Mouse (Mus musculus): ENCODE data around the gene Saxo1. TPM values are rescaled to one million over a fixed set of nuclear protein-coding genes. Genes with fewer than 3 reads are reported as not detected.

The Saxo1 gene
- not detected in 2 replicates for polyA plus RNA-seq (2016; fragmentation: Nextera tagmentation; extraction: Ambion mirVana)

DNA sequence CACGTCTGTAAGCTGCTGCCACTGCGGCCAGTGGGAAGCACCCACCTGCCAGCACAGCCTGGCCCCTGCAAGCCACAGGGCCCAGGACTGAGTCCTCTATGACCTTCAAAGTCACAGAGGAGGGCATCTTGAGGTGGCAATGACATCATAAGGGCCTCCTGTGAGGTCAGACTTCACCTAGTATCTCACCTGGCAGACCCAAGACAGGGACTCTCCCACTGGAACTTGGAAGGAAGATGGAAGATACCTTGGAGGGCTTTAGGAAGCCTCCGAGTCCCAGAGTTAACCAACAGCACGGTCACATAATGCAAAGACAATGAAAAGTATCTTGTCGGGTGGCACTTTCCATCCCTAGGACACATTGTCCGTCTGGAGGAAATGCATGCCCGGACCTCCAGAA, at the start of gene Saxo1:
Gene Saxo1, minus strand, starts transcription at position 101 of the 400 bp plus-strand sequence.
- WGBS (ENCODE audit: insufficient replicate concordance): 73% methylated on average over 7 of the region's 7 CpGs
- no peaks in the 10 kb centered on the region for H3K9me3 ChIP-seq (replicated peaks)
- no peaks in the 10 kb centered on the region for H3K36me3 ChIP-seq
- 0 out of 2 replicates have a peak, but pooled peaks cover 12% of the 10 kb centered on the region for H3K27me3 ChIP-seq (replicated peaks)
- no peak within 1 kb of the TSS for H3K27ac ChIP-seq
- H3K9ac ChIP-seq: no peak within 1 kb of the TSS
- no peak for ATAC-seq
- H3K4me1 ChIP-seq: no peaks in the 10 kb centered on the region
- no peak within 1 kb of the TSS for H3K4me3 ChIP-seq
- no peak within 1 kb of the TSS for H3K4me2 ChIP-seq

- Histone ChIP-seq H3K4me1 (no peaks in the 10 kb centered on the region), H3K27me3 (replicated peaks) (no peaks in the 10 kb centered on the region), H3K9ac (no peak overlapping the region), H3K4me2 (no peak overlapping the region), H3K4me3 (no peak overlapping the region), H3K9me3 (replicated peaks) (no peaks in the 10 kb centered on the region), H3K27ac (no peak overlapping the region), H3K36me3 (peaks cover 88% of the 10 kb centered on the region)
- WGBS (ENCODE audit: insufficient replicate concordance): 91% methylated on average over 2 of the region's 2 CpGs
- no peak for ATAC-seq
Measured at GRCm38 (mm10) chr4:86591304-86591703, 33.2 kb upstream of the Saxo1 start.

GRCm38 (mm10) chr4:86588236-86588635, 30.1 kb upstream of the Saxo1 start:
- Histone ChIP-seq H3K4me2 (no peak overlapping the region), H3K27ac (no peak overlapping the region), H3K27me3 (replicated peaks) (no peaks in the 10 kb centered on the region), H3K4me3 (no peak overlapping the region), H3K9me3 (replicated peaks) (no peaks in the 10 kb centered on the region), H3K4me1 (no peaks in the 10 kb centered on the region), H3K9ac (no peak overlapping the region), H3K36me3 (peaks cover 93% of the 10 kb centered on the region)
- WGBS (ENCODE audit: insufficient replicate concordance): 84% methylated on average over 3 of the region's 3 CpGs
- no peak for ATAC-seq

DNA sequence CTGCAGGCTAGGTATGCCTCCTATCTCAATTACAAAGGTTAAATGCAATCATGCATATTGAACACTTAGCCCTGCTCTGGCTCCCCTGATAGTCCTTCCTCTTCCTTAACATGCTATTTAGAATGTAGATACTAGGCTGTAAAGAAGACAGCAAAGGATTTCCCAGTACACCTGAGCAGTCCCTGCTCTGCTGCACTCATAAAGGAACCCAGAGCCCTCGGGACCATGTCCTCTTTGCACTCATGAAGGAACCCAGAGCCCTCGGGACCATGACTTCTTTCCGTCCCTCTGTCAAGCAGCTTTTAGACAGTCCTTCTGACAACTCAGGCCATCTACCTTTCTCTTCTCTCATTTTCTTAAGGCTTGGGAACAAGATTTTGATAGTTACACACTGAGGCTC, 22.5 kb upstream of the Saxo1 start:
- WGBS (ENCODE audit: insufficient replicate concordance): 82% methylated on average over 3 of the region's 3 CpGs
- Histone ChIP-seq H3K27ac (no peak overlapping the region), H3K4me2 (no peak overlapping the region), H3K36me3 (peaks cover 65% of the 10 kb centered on the region), H3K9me3 (replicated peaks) (no peaks in the 10 kb centered on the region), H3K4me3 (no peak overlapping the region), H3K9ac (no peak overlapping the region), H3K27me3 (replicated peaks) (no peaks in the 10 kb centered on the region), H3K4me1 (peaks cover 18% of the 10 kb centered on the region)
- no peak for ATAC-seq

- peaks cover 60% of the 10 kb centered on the region for H3K36me3 ChIP-seq
- H3K4me1 ChIP-seq: peaks cover 19% of the 10 kb centered on the region
- no peak overlapping the region for H3K27ac ChIP-seq
- H3K9me3 ChIP-seq (replicated peaks): no peaks in the 10 kb centered on the region
- H3K9ac ChIP-seq: no peak overlapping the region
- no peak overlapping the region for H3K4me2 ChIP-seq
- H3K27me3 ChIP-seq (replicated peaks): no peaks in the 10 kb centered on the region
- 58% methylated on average over 4 of the region's 4 CpGs for WGBS (ENCODE audit: insufficient replicate concordance)
- ATAC-seq: no peak
- H3K4me3 ChIP-seq: no peak overlapping the region
Measured at GRCm38 (mm10) chr4:86580056-86580455, 21.9 kb upstream of the Saxo1 start.

DNA sequence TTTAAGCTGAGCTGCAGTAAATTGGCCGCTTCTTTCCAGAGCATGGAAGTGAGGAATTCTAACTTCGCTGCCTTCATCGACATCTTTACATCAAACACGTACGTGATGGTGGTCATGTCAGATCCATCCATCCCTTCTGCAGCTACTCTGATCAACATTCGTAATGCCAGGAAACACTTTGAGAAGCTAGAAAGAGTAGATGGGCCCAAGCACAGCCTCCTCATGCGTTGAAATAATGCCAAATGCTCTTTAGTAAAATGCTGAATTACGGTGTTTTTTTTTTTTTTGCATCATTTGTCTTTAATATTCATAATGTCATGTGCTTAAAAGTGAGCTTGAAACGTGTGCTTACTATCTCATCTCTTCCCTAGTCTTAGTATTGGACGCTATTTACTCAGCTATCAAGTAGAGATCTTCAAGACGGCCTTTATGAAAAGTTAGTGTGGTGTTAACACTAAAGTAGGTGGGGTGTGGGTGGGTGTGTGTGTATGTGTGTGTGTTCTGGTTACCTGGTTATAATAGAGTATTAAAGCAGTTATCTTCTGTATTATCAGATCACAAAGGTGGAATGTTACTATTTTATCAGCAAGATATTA, 18.6 kb upstream of the Saxo1 start:
- Histone ChIP-seq H3K9me3 (replicated peaks) (no peaks in the 10 kb centered on the region), H3K36me3 (peaks cover 30% of the 10 kb centered on the region), H3K27me3 (replicated peaks) (no peaks in the 10 kb centered on the region), H3K9ac (peak overlapping the region; percentile 95), H3K27ac (peak overlapping the region; percentile 98), H3K4me3 (peak overlapping the region; percentile 90), H3K4me2 (peak overlapping the region; percentile 75), H3K4me1 (peaks cover 26% of the 10 kb centered on the region)
- 5% methylated on average over 11 of the region's 11 CpGs for WGBS (ENCODE audit: insufficient replicate concordance)
- no peak for ATAC-seq

- peak overlapping the region; percentile 95 for H3K9ac ChIP-seq
- H3K4me3 ChIP-seq: peak overlapping the region; percentile 90
- peaks cover 26% of the 10 kb centered on the region for H3K36me3 ChIP-seq
- no peaks in the 10 kb centered on the region for H3K9me3 ChIP-seq (replicated peaks)
- H3K27me3 ChIP-seq (replicated peaks): peaks cover 3% of the 10 kb centered on the region; the same call in 1 of the 2 replicates
- peaks cover 26% of the 10 kb centered on the region for H3K4me1 ChIP-seq
- WGBS (ENCODE audit: insufficient replicate concordance): under 1% methylated on average over 20 of the region's 20 CpGs
- H3K27ac ChIP-seq: peak overlapping the region; percentile 98
- no peak for ATAC-seq
- peak overlapping the region; percentile 75 for H3K4me2 ChIP-seq
Measured at GRCm38 (mm10) chr4:86576120-86576541, 18.0 kb upstream of the Saxo1 start.

GRCm38 (mm10) chr4:86575283-86575983, 17.3 kb upstream of the Saxo1 start, which contains the start of gene Rraga:
Gene Rraga, plus strand, starts transcription at chr4:86575668.
- peak within 1 kb of the TSS; percentile 95 for H3K9ac ChIP-seq
- H3K4me3 ChIP-seq: peak within 1 kb of the TSS; percentile 90
- peak within 1 kb of the TSS; percentile 98 for H3K27ac ChIP-seq
- peak; percentile 95 for ATAC-seq
- peaks cover 19% of the 10 kb centered on the region for H3K36me3 ChIP-seq
- peak within 1 kb of the TSS; percentile 75 for H3K4me2 ChIP-seq
- H3K27me3 ChIP-seq (replicated peaks): peaks cover 5% of the 10 kb centered on the region; the same call in 1 of the 2 replicates
- peaks cover 26% of the 10 kb centered on the region for H3K4me1 ChIP-seq
- no peaks in the 10 kb centered on the region for H3K9me3 ChIP-seq (replicated peaks)
- WGBS (ENCODE audit: insufficient replicate concordance): under 1% methylated on average over 52 of the region's 53 CpGs

- peak; percentile 46 for ATAC-seq
- peak overlapping the region; percentile 90 for H3K4me3 ChIP-seq
- H3K36me3 ChIP-seq: peaks cover 14% of the 10 kb centered on the region
- H3K4me1 ChIP-seq: peaks cover 26% of the 10 kb centered on the region
- 11% methylated on average over 6 of the region's 6 CpGs for WGBS (ENCODE audit: insufficient replicate concordance)
- peak overlapping the region; percentile 98 for H3K27ac ChIP-seq
- H3K4me2 ChIP-seq: peak overlapping the region; percentile 75
- H3K9me3 ChIP-seq (replicated peaks): no peaks in the 10 kb centered on the region
- peaks cover 5% of the 10 kb centered on the region; the same call in 1 of the 2 replicates for H3K27me3 ChIP-seq (replicated peaks)
- peak overlapping the region; percentile 95 for H3K9ac ChIP-seq
Measured at GRCm38 (mm10) chr4:86574939-86575282, 16.8 kb upstream of the Saxo1 start.

GRCm38 (mm10) chr4:86561061-86561460, 2.9 kb upstream of the Saxo1 start:
- H3K9me3 ChIP-seq (replicated peaks): no peaks in the 10 kb centered on the region
- H3K4me2 ChIP-seq: no peak overlapping the region
- no peak overlapping the region for H3K9ac ChIP-seq
- no peak overlapping the region for H3K27ac ChIP-seq
- 76% methylated on average over 3 of the region's 3 CpGs for WGBS (ENCODE audit: insufficient replicate concordance)
- 0 out of 2 replicates have a peak, but pooled peaks cover 12% of the 10 kb centered on the region for H3K27me3 ChIP-seq (replicated peaks)
- peaks cover 8% of the 10 kb centered on the region for H3K4me1 ChIP-seq
- H3K36me3 ChIP-seq: no peaks in the 10 kb centered on the region
- no peak overlapping the region for H3K4me3 ChIP-seq
- ATAC-seq: no peak

- no peaks in the 10 kb centered on the region for H3K4me1 ChIP-seq
- no peak for ATAC-seq
- no peak overlapping the region for H3K27ac ChIP-seq
- H3K9ac ChIP-seq: no peak overlapping the region
- H3K27me3 ChIP-seq (replicated peaks): 0 out of 2 replicates have a peak, but pooled peaks cover 12% of the 10 kb centered on the region
- H3K36me3 ChIP-seq: no peaks in the 10 kb centered on the region
- no peak overlapping the region for H3K4me3 ChIP-seq
- H3K9me3 ChIP-seq (replicated peaks): no peaks in the 10 kb centered on the region
- 58% methylated on average over 4 of the region's 4 CpGs for WGBS (ENCODE audit: insufficient replicate concordance)
- no peak overlapping the region for H3K4me2 ChIP-seq
Measured at GRCm38 (mm10) chr4:86559006-86559405, 878 bp upstream of the Saxo1 start.

DNA sequence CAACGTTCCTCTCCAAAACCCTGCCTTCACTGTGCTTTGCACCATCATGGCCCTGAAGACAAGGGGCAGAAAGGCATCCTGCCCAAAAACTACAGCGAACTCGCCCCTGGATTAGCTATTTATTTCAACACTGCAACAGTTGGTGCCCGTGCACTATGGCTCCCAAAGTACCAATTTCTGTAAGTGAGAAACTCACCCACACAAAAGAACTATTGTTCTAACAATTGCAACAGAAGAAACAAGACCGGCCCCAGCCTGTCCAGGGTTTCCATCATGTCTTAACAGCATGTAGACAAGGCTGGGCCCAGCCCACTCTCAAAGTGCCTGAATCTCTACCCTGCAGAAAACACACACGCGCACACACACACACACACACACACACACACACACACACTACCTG, 757 bp downstream of the Saxo1 start:
- ATAC-seq: no peak
- 74% methylated on average over 7 of the region's 7 CpGs for WGBS (ENCODE audit: insufficient replicate concordance)
- H3K9ac ChIP-seq: no peak overlapping the region
- no peak overlapping the region for H3K4me2 ChIP-seq
- no peaks in the 10 kb centered on the region for H3K36me3 ChIP-seq
- no peak overlapping the region for H3K4me3 ChIP-seq
- no peaks in the 10 kb centered on the region for H3K9me3 ChIP-seq (replicated peaks)
- H3K4me1 ChIP-seq: no peaks in the 10 kb centered on the region
- no peak overlapping the region for H3K27ac ChIP-seq
- 0 out of 2 replicates have a peak, but pooled peaks cover 12% of the 10 kb centered on the region for H3K27me3 ChIP-seq (replicated peaks)
